Mouse (Mus musculus) small intestine, adult 10 weeks (tissue): ENCODE measurements around the gene Cyp27a1. TPM values are rescaled to one million over a fixed set of nuclear protein-coding genes. Genes with fewer than 3 reads are reported as not detected.

Experiments
- polyA plus RNA-seq: library from polyadenylated mRNA; stranded (reverse); fragments of 350-450 nt; fragmentation: Illumina TruSeq; extraction: RNeasy Lipid Tissue Mini Kit (QIAGEN cat#74804); gene quantifications from one replicate; pipeline ENCODE4 v1.2.3, GENCODE M21; 2014; ENCODE audit warnings: low replicate concordance

The Cyp27a1 gene
- 12.9 TPM for polyA plus RNA-seq

DNA sequence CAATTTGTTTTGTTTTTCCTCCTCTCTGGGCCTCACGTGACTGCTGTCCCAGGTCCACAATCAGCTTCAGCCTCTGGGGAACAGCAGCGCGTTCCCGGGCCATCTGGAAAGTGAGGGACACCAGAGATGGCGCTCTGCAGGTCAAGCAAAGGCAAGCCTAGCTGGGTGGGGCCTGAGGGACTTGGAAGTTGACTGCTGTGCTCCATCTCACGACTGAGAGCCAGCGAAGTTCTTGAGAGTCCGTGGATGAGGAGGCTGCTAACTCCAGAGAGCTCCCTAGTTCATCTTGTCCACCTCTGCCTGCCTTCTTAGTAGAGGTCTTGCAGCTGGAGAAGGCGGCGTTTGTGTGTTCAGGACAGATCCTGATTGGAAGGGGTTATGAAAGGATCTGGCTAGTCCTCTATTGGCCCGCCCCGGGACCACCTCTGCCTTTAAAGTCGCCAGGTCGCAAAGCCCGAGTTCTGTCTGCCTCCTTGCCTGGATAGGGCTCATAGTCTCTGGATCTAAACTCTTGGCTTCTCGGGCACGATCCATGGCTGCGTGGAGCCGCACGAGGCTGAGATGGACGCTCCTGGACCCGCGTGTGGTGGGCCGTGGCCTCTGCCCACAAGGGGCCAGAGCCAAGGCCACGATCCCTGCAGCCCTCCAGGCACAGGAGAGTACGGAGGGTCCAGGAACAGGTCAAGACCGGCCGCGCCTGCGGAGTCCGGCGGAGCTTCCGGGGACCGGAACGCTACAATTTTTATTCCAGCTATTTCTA, at the start of gene Cyp27a1:
Cyp27a1 (plus strand) TSS at position 476 of the 760 bp plus-strand sequence.

DNA sequence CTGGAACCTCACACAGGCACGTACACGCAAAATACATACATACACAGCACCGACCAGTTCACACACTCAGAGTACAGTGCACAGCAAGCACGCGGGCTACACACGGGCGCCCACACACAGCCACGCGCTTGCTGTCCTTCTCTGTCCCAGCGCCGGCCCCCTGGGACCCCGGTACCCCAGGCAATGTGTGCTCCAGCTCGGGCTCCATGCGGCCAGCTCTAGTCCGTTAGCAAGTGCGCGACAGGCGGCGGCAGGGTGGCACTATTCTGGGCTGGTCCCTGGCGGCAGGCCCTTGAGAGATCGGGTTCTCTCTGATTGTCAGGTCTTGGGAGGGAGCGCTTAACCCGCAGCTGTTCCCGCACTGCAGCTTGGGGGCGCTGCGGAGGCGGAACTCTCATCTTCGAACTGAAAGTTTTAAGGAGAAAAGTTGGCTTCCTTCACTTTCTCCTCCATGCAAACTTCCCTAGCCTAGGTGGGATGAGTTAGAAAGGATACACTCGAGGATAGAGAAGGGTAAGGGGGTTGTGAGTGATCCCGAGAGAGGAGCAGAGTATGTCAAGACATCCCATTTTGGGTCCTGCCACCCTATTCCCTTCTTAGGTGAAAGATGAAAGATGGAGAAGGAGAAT, 35.4 kb downstream of the Cyp27a1 start, which contains the start of gene Prkag3:
Prkag3 (minus strand) TSS at position 579 of the 629 bp plus-strand sequence.

DNA sequence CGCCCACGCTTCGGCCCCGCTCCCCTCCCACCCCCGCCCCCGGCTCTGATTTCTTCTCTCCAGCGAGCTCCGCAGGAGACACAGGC, 58.3 kb downstream of the Cyp27a1 start, which contains the start of gene Wnt6:
Wnt6 (plus strand) TSS at position 48 of the 86 bp plus-strand sequence.

Other genes with a start within 250 kb of the Cyp27a1 start
- gene Cnot9, start 207.5 kb upstream of the Cyp27a1 start, polyA plus RNA-seq = 42.1 TPM
- not detected for gene Plcd4, start 170.7 kb upstream of the Cyp27a1 start, polyA plus RNA-seq
- gene Usp37, start 169.3 kb upstream of the Cyp27a1 start, polyA plus RNA-seq = 15.0 TPM
- 4.3 TPM for gene Zfp142, start 125.3 kb upstream of the Cyp27a1 start, polyA plus RNA-seq
- 2.8 TPM for gene Bcs1l, start 125.3 kb upstream of the Cyp27a1 start, polyA plus RNA-seq
- 4.5 TPM for gene Rnf25, start 112.2 kb upstream of the Cyp27a1 start, polyA plus RNA-seq
- gene Stk36, start 112.1 kb upstream of the Cyp27a1 start, polyA plus RNA-seq = not detected
- gene Ttll4, start 51.8 kb upstream of the Cyp27a1 start, polyA plus RNA-seq = 17.1 TPM
- 0.22 TPM for gene Prkag3, start 35.6 kb downstream of the Cyp27a1 start, polyA plus RNA-seq
- not detected for gene Wnt6, start 58.3 kb downstream of the Cyp27a1 start, polyA plus RNA-seq
- gene Wnt10a, start 77.9 kb downstream of the Cyp27a1 start, polyA plus RNA-seq = not detected
- gene Cdk5r2, start 141.4 kb downstream of the Cyp27a1 start, polyA plus RNA-seq = not detected
- 0.67 TPM for gene Fev, start 171.8 kb downstream of the Cyp27a1 start, polyA plus RNA-seq
- not detected for gene Cryba2, start 179.6 kb downstream of the Cyp27a1 start, polyA plus RNA-seq
- gene Cfap65, start 222.0 kb downstream of the Cyp27a1 start, polyA plus RNA-seq = not detected
- gene Ihh, start 238.1 kb downstream of the Cyp27a1 start, polyA plus RNA-seq = 0.33 TPM